Mouse (Mus musculus) left cerebral cortex, postnatal 10 days (tissue): ENCODE measurements around the gene Fggy. TPM values are rescaled to one million over a fixed set of nuclear protein-coding genes. Genes with fewer than 3 reads are reported as not detected.

Experiments used
- DNase-seq, 2 experiments: peaks; one replicate each; pipeline ENCODE4 v3.0.0; 2021 to 2022; ENCODE audit warnings: low spot score in 2 of 2, mixed read lengths in 1 of 2; ENCODE audit errors: extremely low spot score in 1 of 2
- intact Hi-C: fragments of 180-260 bp; cut with DNase I; formaldehyde crosslinking; loops from one replicate; pipeline ENCODE4 v1.15.1; 2025
- total RNA-seq, 2 experiments: library from RNA; stranded (reverse); gene quantifications; 2 replicates each; pipeline ENCODE4 v1.2.3; 2021

Gene Fggy
- total RNA-seq, 2 experiments from 2014 or later: 11.1 to 20.4 TPM

GRCm38 (mm10) chr4:95700366-95700765 lies 143.1 kb downstream of the Fggy start:
- no peak for DNase-seq
- intact Hi-C loops: no loop called here

- intact Hi-C loops: no loop called here
- DNase-seq: no peak
These were observed 150.9 kb downstream of the Fggy start for GRCm38 (mm10) chr4:95707941-95708897.

- intact Hi-C loops: no loop called here
- DNase-seq: no peak
These were observed 152.4 kb downstream of the Fggy start for GRCm38 (mm10) chr4:95709750-95710149.

GRCm38 (mm10) chr4:95712802-95713201 lies 155.5 kb downstream of the Fggy start:
- DNase-seq: no peak
- intact Hi-C loops: no loop called here

- no peak for DNase-seq
- intact Hi-C loops: no loop called here
These were observed 156.0 kb downstream of the Fggy start for GRCm38 (mm10) chr4:95713271-95713670.

- intact Hi-C loops: no loop called here
- no peak for DNase-seq
These were observed 158.8 kb downstream of the Fggy start for GRCm38 (mm10) chr4:95716137-95716536.

- no peak for DNase-seq
- intact Hi-C loops: no loop called here
These were observed 166.3 kb downstream of the Fggy start for GRCm38 (mm10) chr4:95723615-95724014.

GRCm38 (mm10) chr4:95726361-95726760 lies 169.1 kb downstream of the Fggy start:
- intact Hi-C loops: no loop called here
- no peak for DNase-seq

- intact Hi-C loops: no loop called here
- no peak for DNase-seq
These were observed 172.0 kb downstream of the Fggy start for GRCm38 (mm10) chr4:95729142-95729826.

GRCm38 (mm10) chr4:95731110-95731509 lies 173.8 kb downstream of the Fggy start:
- no peak for DNase-seq
- intact Hi-C loops: no loop called here

GRCm38 (mm10) chr4:95733397-95734249 lies 176.3 kb downstream of the Fggy start:
- DNase-seq: peak in 1 of 2 experiments; percentile 31
- intact Hi-C loops: no loop called here

GRCm38 (mm10) chr4:95735967-95736366 lies 178.7 kb downstream of the Fggy start:
- no peak for DNase-seq
- intact Hi-C loops: no loop called here

- DNase-seq: no peak
- intact Hi-C loops: no loop called here
These were observed 179.4 kb downstream of the Fggy start for GRCm38 (mm10) chr4:95736674-95737073.

- no peak for DNase-seq
- intact Hi-C loops: no loop called here
These were observed 180.9 kb downstream of the Fggy start for GRCm38 (mm10) chr4:95738179-95738578.

- intact Hi-C loops: no loop called here
- no peak for DNase-seq
These were observed 181.4 kb downstream of the Fggy start for GRCm38 (mm10) chr4:95738725-95739124.

- intact Hi-C loops: loop anchor here (10.0 kb wide), 1 partner anchor 686 kb away; the partner anchor contains the start of gene Jun
- DNase-seq: no peak
These were observed 183.9 kb downstream of the Fggy start for GRCm38 (mm10) chr4:95741115-95741734.

- intact Hi-C loops: loop anchor here (10.0 kb wide), 1 partner anchor 688 kb away; the partner anchor contains the start of gene Jun
- peak in 1 of 2 experiments; percentile 68 for DNase-seq
These were observed 185.7 kb downstream of the Fggy start for GRCm38 (mm10) chr4:95742986-95743385.

- no peak for DNase-seq
- intact Hi-C loops: loop anchor here (10.0 kb wide), 1 partner anchor 692 kb away; the partner anchor contains the start of gene Jun
These were observed 189.6 kb downstream of the Fggy start for GRCm38 (mm10) chr4:95746954-95747353.
